Mouse (Mus musculus): Measurements from ENCODE around the gene Slc16a7.

The Slc16a7 gene

GRCm38 (mm10) chr10:125324149-125324834, 65.0 kb downstream of the Slc16a7 start:
- CTCF ChIA-PET = no interaction called here

DNA sequence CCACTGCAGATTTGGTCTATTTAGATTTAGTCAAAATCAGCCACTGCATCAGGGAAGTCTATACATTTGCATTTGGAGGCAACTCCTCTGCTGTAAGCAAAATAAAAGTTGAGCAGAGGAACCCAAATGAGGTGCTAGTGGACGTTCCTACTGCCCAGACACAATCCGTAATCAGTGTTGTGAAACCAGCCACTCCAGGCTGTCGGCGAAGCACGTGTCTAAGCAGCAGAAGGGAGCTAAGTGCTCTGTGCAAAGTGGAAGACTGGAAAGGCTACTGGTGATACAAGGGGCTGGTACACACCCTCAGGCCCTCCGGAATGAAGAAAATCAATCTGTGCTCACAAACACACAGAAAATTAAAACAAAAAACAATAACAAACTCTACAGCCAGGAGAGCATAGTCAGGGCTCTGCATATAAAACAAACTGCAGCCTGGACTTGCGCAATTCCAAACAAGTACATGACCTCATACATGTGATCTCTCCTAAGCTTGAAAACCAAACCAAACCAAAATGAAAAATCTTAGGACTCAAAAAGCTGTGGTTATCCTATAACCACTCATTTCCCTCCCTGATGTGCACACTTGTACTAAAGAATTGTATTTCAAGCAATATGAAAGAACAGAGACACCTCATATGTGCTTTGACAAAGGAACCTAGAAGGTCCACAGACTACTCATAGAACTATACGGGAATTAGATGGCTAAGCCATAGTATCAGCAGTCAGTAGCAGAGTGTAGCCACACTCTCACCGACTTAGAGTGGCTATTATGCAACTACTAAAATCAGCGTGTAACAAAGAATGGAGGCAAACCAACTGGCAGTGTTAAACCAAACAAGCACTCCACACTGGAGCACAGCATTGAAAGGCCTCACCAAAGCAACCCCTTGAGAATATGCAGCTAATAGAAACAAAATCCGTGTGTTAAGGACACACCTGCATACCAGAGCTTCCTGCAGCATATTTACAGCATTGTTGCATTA, 67.5 kb downstream of the Slc16a7 start:
- CTCF ChIA-PET = no interaction called here

DNA sequence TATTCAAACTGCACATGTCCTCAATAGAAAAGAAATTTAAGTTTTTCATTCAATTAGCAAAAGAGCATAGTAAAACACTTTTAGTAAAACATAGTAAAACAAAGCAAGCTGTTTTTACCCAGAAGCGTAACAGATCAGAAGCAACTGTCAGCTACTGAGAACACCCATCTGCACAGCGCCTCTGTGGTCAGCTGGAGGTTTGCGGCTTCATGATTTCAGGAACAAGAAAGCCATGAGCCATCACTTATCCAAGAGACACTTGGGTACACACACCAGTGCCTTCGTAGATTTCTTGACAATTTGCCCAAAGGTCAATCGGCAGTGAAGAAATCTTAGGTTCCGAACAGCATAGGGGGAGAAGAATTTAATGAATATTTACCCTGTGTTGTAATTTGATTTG, 71.9 kb downstream of the Slc16a7 start:
- CTCF ChIA-PET = no interaction called here

- CTCF ChIA-PET = no interaction called here
Observed at GRCm38 (mm10) chr10:125310855-125311254, 78.4 kb downstream of the Slc16a7 start.

DNA sequence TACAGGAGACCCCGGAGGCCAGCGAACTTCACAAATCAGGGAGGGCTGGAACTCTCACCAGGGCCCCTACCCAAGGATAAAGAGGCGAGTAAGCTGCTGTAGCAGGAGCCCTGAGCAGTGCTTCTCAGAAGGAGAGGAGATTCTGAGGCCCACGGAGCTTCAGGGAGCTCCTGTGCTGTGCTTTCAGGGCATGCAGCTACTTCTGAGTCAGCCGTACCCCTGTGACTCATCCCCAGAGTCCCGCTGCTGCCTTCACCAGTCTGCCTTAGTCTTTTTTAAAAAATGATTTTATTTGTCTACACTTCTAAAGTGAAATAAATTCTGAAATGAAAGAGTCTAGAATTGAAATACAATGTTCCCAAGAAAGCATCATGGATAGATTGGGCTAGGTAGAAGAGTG, 91.2 kb downstream of the Slc16a7 start:
- CTCF ChIA-PET = no interaction called here

GRCm38 (mm10) chr10:125290320-125290719, 98.9 kb downstream of the Slc16a7 start:
- CTCF ChIA-PET = interaction anchor here (0.7 kb wide), 1 partner anchor 402 kb away, joined by 4 read pairs; no protein-coding TSS in a partner anchor

DNA sequence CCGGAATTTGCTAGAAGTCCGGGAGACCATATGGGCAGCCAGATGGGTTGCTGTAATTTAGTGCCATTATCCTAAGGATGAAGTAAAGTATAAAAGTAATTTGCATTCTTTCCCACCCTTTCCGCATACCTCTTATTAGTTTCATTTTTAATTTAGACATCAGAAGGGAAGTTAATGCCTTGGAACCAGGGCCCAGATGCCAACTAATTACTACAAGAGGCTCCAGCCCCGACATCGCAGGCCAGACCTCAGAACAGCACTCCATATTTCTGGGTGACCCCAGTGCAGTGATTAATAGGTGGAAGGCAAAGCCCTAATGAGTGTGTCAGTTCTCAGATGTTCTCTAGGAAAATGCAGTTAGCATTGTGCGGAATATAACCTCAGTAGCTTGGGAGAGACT, 100.7 kb downstream of the Slc16a7 start:
- CTCF ChIA-PET = no interaction called here

DNA sequence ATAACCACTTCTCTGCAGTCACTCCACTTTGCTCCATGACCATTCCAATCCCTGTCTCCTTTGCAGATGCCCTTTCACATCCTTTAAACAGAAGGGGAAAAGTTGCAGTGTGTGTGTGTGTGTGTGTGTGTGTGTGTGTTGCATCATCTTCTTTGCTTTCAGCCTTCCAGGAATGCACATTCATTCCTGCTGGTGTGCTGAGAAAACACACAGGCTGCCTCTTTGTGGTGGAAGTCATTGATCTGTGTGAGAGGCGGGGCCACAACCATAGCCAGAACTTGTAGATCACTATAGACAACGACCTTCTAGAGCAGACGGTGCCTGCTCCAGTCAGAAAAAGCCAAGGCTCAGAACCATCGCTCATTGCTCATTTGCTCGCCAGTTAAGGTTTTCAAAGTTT, 103.9 kb downstream of the Slc16a7 start:
- CTCF ChIA-PET = no interaction called here

- CTCF ChIA-PET = no interaction called here
Observed at GRCm38 (mm10) chr10:125275149-125275848, 114.0 kb downstream of the Slc16a7 start.

DNA sequence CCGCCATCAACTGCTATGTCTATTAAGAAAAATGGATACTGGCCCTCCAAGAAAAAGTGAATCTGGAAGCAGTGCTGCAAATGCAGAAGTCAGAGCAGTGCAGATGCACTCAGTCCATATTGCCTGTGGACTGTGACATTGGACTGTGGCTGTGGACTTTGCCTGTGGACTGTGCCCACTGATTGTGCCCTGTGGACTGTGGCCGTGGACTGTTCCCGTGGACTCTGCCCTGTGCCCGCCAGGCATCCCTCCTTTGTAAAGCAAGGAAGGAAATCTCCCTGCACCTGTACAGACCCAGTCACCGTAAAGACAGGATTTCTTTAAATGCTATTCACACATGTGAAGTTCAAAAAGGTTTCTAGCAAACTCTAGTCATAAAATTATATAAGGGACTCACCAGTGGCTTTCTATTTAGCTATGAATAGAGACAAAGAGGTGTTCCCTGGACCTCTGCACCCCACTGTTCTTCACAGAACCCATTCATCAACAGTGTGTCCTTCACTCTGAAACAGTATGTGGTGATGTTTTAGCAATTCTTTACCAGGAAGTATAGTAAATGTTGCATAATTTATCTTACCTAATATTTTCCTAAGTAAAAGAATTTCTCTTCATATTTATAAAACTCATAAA, 114.6 kb downstream of the Slc16a7 start:
- CTCF ChIA-PET = no interaction called here

GRCm38 (mm10) chr10:125273759-125274158, 115.5 kb downstream of the Slc16a7 start:
- CTCF ChIA-PET = interaction anchor here (0.7 kb wide), 1 partner anchor 657 kb away, joined by 4 read pairs; no protein-coding TSS in a partner anchor

- CTCF ChIA-PET = no interaction called here
Observed at GRCm38 (mm10) chr10:125271448-125271847, 117.8 kb downstream of the Slc16a7 start.

GRCm38 (mm10) chr10:125270266-125270665, 119.0 kb downstream of the Slc16a7 start:
- CTCF ChIA-PET = no interaction called here

DNA sequence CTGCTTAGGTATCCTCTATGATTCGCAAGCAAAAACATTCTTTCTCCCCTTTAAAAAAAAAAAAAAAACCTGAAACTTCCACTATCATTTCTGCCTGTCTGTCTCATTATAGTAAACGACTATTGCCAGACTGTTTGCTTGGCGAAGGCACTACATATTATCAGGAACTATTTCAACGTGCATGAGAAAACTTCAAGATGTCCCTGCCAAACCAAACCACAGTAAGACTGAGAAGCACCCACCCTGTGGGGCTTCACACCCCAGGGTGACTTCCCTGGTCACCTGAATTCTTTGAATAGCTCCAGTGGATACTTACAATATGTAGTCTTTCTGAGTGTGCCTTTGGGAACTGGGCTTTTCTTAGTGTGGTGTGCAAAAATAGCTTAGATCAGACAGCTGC, 122.9 kb downstream of the Slc16a7 start:
- CTCF ChIA-PET = no interaction called here

- CTCF ChIA-PET = no interaction called here
Observed at GRCm38 (mm10) chr10:125265901-125266300, 123.4 kb downstream of the Slc16a7 start.

DNA sequence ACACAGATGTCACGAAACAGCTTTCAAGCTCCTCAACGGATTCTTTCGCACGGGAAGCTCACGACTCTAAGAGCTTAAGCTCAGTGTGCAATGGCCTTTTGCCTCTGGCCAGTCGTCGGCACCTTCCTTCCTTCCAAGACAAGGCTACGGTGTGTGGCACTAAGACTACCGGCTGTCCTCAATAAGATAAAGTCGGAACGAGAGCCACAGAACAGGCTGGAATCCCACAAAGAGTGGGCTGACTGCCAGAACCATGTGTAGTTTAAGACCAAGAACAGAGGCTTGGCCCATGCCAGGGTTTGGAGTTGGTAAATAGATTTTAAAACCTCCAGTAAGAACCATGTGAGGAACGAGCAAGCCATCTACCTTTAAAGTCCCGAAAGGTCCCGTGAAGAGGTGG, 123.8 kb downstream of the Slc16a7 start:
- CTCF ChIA-PET = no interaction called here

DNA sequence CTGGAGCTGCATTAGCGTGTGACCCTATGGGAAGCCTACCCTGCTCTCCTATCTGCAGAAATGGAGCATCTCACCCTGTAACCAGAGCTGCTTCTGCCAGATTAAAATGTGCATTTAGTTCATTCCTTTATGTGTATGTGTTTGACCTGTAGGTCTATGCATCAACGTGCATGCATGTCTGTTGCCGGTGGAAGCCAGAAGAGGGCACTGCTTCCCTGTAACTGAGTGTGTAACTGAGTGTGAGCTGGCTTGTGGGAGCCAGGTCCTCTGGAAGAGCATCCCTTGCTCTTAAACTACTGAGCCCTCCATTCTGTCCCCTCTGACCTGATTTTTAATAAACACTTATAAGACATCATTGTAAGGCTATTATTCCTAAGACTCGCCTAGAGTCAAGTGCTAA, 124.3 kb downstream of the Slc16a7 start:
- CTCF ChIA-PET = no interaction called here

GRCm38 (mm10) chr10:125255904-125256303, 133.4 kb downstream of the Slc16a7 start:
- CTCF ChIA-PET = no interaction called here

GRCm38 (mm10) chr10:125214536-125214935, 174.7 kb downstream of the Slc16a7 start:
- CTCF ChIA-PET = no interaction called here

DNA sequence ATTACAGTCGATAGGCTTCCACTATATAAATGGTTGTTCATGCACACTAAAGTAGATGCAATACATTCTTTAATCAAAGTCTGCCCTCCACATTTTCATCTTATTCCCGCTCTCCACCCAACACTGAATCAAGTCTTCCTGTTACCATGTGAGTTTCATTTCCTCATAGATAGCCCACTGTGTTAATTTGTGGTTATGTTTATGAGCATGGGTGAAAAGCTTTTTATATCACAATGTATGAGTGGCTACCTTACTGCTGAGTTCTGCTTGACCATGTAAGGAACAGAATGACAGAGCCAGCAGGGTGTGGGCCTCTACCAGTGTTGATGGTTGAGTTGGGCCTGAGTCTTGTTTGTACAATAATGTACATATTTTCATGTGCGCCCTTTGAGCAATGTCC, 175.5 kb downstream of the Slc16a7 start:
- CTCF ChIA-PET = no interaction called here

GRCm38 (mm10) chr10:125187544-125187943, 201.7 kb downstream of the Slc16a7 start:
- CTCF ChIA-PET = no interaction called here

GRCm38 (mm10) chr10:125185387-125185786, 203.9 kb downstream of the Slc16a7 start:
- CTCF ChIA-PET = no interaction called here

Data from spleen, embryonic (tissue).